Mouse (Mus musculus) intestine, embryonic 14.5 days (tissue): ENCODE results near the gene Rnf220. TPM values are rescaled to one million over a fixed set of nuclear protein-coding genes. Genes with fewer than 3 reads are reported as not detected.
A peak's percentile ranks its signal among the peaks of the same experiment; 100 is the strongest.

Source experiments
- ATAC-seq: fragments of 200-750 bp; cut with Nextera tagmentation; replicated peaks from 2 replicates; pipeline ENCODE4 v1.8.0; 2017; ENCODE audit warnings: low read depth, moderate number of reproducible peaks, moderate TSS enrichment, moderate library complexity; ENCODE audit not compliant: low FRiP score, low TSS enrichment
- DNase-seq: peaks from one replicate; pipeline ENCODE4 v3.0.0-alpha.2; 2018; ENCODE audit warnings: low spot score
- H3K27ac ChIP-seq: fragments of 300-500 bp; sonication (generic); 2 replicates; pipeline ENCODE4 v1.5.1; 2014; ENCODE audit warnings: low read depth, mild to moderate bottlenecking, control low read depth
- H3K27me3 ChIP-seq: fragments of 300-500 bp; sonication (generic); replicated peaks from 2 replicates; pipeline ENCODE4 v1.6.1; 2014; ENCODE audit warnings: low read length, control low read depth; ENCODE audit not compliant: control insufficient read depth, insufficient read depth
- H3K36me3 ChIP-seq: fragments of 300-500 bp; sonication (generic); 2 replicates; pipeline ENCODE4 v1.6.1; 2014; ENCODE audit warnings: low read length, control low read depth; ENCODE audit not compliant: control insufficient read depth, insufficient read depth
- H3K4me1 ChIP-seq: fragments of 300-500 bp; sonication (generic); replicated peaks from 2 replicates; pipeline ENCODE4 v1.6.1; 2014; ENCODE audit warnings: low read length, control low read depth, mixed read lengths; ENCODE audit not compliant: control insufficient read depth, insufficient read depth
- H3K4me2 ChIP-seq: fragments of 300-500 bp; sonication (generic); 2 replicates; pipeline ENCODE4 v1.6.1; 2014; ENCODE audit warnings: low read length
- H3K4me3 ChIP-seq: fragments of 300-500 bp; sonication (generic); 2 replicates; pipeline ENCODE4 v1.5.1; 2014; ENCODE audit warnings: low read depth, low read length, control low read depth, mixed read lengths
- H3K9ac ChIP-seq: fragments of 300-500 bp; sonication (generic); 2 replicates; pipeline ENCODE4 v1.6.1; 2014; ENCODE audit warnings: mild to moderate bottlenecking, low read length
- H3K9me3 ChIP-seq: fragments of 300-500 bp; sonication (generic); 2 replicates; pipeline ENCODE4 v1.6.1; 2016; ENCODE audit warnings: low read length, control low read depth; ENCODE audit not compliant: control insufficient read depth
- WGBS: fragments of 180-500 bp; shearing (Covaris S2); extraction: QIAGEN DNeasy Blood & Tissue Kit; methylation state at CpG from one replicate; pipeline ENCODE4 v1.1.7; 2014; 5-methylcytosine and 5-hydroxymethylcytosine counted together
- polyA plus RNA-seq: library from polyadenylated mRNA; unstranded; fragments of >200 nt; fragmentation: Nextera tagmentation; extraction: Ambion mirVana; gene quantifications from 2 replicates; pipeline ENCODE4 v1.2.1, GENCODE M21; 2014

The Rnf220 gene
- polyA plus RNA-seq, 1 experiment from 2014 or later, result 65.1 TPM

DNA sequence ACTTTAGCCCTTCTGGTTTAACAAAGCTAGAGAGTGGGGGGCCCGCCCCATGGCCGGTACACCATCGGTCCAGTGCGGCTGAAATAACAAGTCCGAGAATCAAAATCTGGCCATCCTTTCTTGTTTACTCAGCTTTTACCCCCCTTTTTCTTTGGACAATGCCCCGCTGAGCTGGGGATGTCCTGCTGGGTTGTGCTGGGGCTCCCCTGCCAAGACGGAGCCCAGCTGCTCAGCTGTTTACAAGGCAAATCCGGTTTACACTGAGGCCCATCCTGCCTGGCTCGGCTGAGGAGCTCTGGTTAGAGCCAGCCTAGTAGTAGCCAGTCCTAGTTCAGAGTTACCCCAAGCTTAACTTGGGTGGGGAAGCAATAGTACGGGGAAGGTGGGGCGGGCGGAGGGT is 154.1 kb downstream of the Rnf220 start:
- Histone ChIP-seq H3K9me3 (no peaks in the 10 kb centered on the region), H3K4me2 (no peak overlapping the region; the same call in 1 of the 2 replicates), H3K36me3 (no peaks in the 10 kb centered on the region), H3K4me3 (no peak overlapping the region), H3K4me1 (peaks cover 9% of the 10 kb centered on the region), H3K27me3 (0 out of 2 replicates have a peak, but pooled peaks cover 2% of the 10 kb centered on the region), H3K9ac (no peak overlapping the region), H3K27ac (peak overlapping the region; percentile 43; the same call in 1 of the 2 replicates)
- peak; percentile 77; the same call in 1 of the 2 replicates for ATAC-seq
- DNase-seq, result no peak
- WGBS, result 36% methylated on average over 12 of the region's 12 CpGs

- no peak overlapping the region for H3K27ac ChIP-seq
- no peaks in the 10 kb centered on the region for H3K9me3 ChIP-seq
- H3K27me3 ChIP-seq, result 0 out of 2 replicates have a peak, but pooled peaks cover 7% of the 10 kb centered on the region
- ATAC-seq (no peak), DNase-seq (no peak)
- H3K4me2 ChIP-seq, result no peak overlapping the region
- H3K9ac ChIP-seq, result no peak overlapping the region
- no peak overlapping the region for H3K4me3 ChIP-seq
- peaks cover 9% of the 10 kb centered on the region for H3K4me1 ChIP-seq
- 85% methylated on average over 5 of the region's 5 CpGs for WGBS
- H3K36me3 ChIP-seq, result no peaks in the 10 kb centered on the region
Observed at GRCm38 (mm10) chr4:117341282-117341681, 155.6 kb downstream of the Rnf220 start.

- no peak overlapping the region for H3K4me2 ChIP-seq
- no peak overlapping the region for H3K9ac ChIP-seq
- H3K4me3 ChIP-seq, result no peak overlapping the region
- H3K27ac ChIP-seq, result no peak overlapping the region
- H3K4me1 ChIP-seq, result peaks cover 9% of the 10 kb centered on the region; the same call in 1 of the 2 replicates
- DNase-seq, result no peak
- 0 out of 2 replicates have a peak, but pooled peaks cover 12% of the 10 kb centered on the region for H3K27me3 ChIP-seq
- no peak for ATAC-seq
- H3K36me3 ChIP-seq, result no peaks in the 10 kb centered on the region
- H3K9me3 ChIP-seq, result no peaks in the 10 kb centered on the region
Observed at GRCm38 (mm10) chr4:117339796-117340195, 157.1 kb downstream of the Rnf220 start.

DNA sequence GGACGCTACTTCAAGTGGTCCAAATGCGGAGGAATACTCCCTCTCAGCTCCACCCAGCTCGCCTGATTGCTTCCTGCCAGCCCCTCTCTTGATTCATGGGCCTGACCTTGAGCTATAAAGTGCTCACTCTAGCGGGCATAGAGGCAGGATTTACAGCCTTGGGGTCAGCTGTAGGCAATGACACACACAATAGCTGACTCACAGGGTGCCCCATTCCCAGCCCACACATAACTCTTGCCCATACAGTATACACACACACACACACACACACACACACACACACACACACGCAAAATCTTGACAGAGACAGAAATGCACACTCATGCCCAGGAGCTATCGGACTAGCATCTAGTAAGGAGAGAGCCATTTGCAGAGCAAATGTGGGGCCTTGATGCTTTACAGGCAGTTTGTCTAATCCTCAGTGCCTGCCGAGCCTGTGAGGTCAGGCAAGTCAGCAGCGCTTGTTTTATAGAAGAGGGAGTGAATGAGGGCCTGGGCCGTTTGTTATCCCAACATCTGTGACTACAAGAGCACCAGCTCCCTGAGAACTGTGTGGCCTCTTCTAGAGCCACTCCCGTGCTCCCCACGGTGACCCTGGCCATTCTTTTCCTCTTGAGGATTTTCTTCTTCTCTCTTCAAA is 165.9 kb downstream of the Rnf220 start:
- ATAC-seq, result peak; percentile 56
- Histone ChIP-seq H3K4me3 (no peak overlapping the region), H3K4me1 (0 out of 2 replicates have a peak, but pooled peaks cover 7% of the 10 kb centered on the region), H3K36me3 (no peaks in the 10 kb centered on the region), H3K4me2 (no peak overlapping the region), H3K27ac (no peak overlapping the region), H3K27me3 (peaks cover 15% of the 10 kb centered on the region; the same call in 1 of the 2 replicates), H3K9ac (no peak overlapping the region), H3K9me3 (no peaks in the 10 kb centered on the region)
- DNase-seq, result no peak
- WGBS, result 19% methylated on average over 11 of the region's 11 CpGs

DNA sequence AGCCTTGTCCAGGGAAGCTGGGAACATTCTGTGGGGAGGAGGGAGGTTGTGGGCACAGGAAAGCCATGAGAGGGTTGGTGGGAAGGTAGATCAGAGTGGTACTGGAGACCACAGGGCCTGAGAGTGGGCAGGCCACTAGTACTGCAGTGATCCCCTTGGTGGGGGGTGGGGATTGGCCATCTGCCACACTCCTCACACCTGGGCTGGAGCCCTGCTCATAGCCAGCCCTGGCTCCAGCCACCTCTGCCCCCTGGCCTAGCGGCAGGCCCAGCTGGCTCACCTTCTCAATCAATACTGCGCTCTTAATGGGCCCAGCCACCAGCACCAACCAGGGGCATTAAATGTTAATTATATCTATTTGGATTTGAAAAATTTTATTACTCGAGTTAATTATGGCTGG is 166.7 kb downstream of the Rnf220 start:
- no peaks in the 10 kb centered on the region for H3K9me3 ChIP-seq
- ATAC-seq (0 out of 2 replicates have a peak, but pooled peaks have one; percentile 29), DNase-seq (no peak)
- peaks cover 14% of the 10 kb centered on the region; the same call in 1 of the 2 replicates for H3K27me3 ChIP-seq
- no peak overlapping the region for H3K9ac ChIP-seq
- H3K4me1 ChIP-seq, result 0 out of 2 replicates have a peak, but pooled peaks cover 7% of the 10 kb centered on the region
- no peaks in the 10 kb centered on the region for H3K36me3 ChIP-seq
- H3K4me2 ChIP-seq, result no peak overlapping the region
- no peak overlapping the region for H3K4me3 ChIP-seq
- H3K27ac ChIP-seq, result no peak overlapping the region
- WGBS, result 46% methylated on average over 3 of the region's 3 CpGs

- Histone ChIP-seq H3K27me3 (peaks cover 19% of the 10 kb centered on the region), H3K27ac (no peak overlapping the region), H3K9ac (no peak overlapping the region), H3K4me1 (0 out of 2 replicates have a peak, but pooled peaks cover 7% of the 10 kb centered on the region), H3K9me3 (no peaks in the 10 kb centered on the region), H3K36me3 (no peaks in the 10 kb centered on the region), H3K4me2 (no peak overlapping the region), H3K4me3 (no peak overlapping the region)
- DNase-seq (no peak), ATAC-seq (no peak)
- 76% methylated on average over 3 of the region's 3 CpGs for WGBS
Observed at GRCm38 (mm10) chr4:117326915-117327314, 169.9 kb downstream of the Rnf220 start.

- no peak overlapping the region for H3K4me3 ChIP-seq
- H3K9ac ChIP-seq, result no peak overlapping the region
- no peaks in the 10 kb centered on the region for H3K9me3 ChIP-seq
- ATAC-seq (no peak), DNase-seq (no peak)
- no peak overlapping the region for H3K27ac ChIP-seq
- 83% methylated on average over 2 of the region's 2 CpGs for WGBS
- H3K27me3 ChIP-seq, result peaks cover 23% of the 10 kb centered on the region
- H3K4me1 ChIP-seq, result no peaks in the 10 kb centered on the region
- no peaks in the 10 kb centered on the region for H3K36me3 ChIP-seq
- no peak overlapping the region for H3K4me2 ChIP-seq
Observed at GRCm38 (mm10) chr4:117325076-117325475, 171.8 kb downstream of the Rnf220 start.

DNA sequence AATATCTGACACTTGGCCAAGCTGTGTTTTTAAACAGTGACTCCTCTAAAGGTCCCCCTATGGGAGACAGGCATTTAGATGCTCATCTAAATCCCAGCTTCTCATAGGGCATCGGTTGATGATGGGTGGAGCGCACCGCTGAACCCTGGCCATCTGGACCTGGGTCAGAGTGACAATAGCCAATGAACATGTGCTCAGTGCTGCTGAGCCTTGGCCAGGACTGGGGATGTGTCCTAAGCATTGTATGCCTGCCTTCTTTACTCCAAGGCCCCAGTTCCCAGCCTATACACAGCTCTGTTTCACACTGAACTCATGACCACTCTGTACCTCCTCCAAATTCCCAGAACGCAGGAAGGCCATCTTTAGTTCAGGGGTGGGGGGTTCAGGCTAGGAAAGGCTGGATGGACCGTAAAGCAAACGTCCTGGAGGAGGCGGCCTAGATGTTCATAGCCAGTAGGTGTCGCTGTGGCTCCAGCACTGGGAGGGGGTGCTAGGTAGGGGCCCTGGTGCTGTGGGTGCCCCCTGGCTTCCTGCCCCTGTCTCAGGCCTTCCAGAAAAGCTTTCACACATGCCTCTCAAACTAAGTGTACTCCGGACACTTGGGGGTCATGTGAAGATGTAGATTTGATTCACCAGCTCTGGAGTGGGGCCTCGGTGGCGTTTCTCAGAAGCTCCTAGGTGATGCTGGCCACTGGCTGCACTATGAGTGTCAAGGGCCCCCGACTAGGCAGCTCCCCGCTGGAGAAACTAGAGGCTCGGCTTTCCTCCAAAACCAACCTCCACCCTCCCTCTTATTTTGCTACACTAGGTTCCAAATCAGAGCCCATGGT is 173.1 kb downstream of the Rnf220 start:
- Histone ChIP-seq H3K9ac (no peak overlapping the region), H3K27ac (no peak overlapping the region), H3K27me3 (peaks cover 23% of the 10 kb centered on the region), H3K4me2 (no peak overlapping the region), H3K4me3 (no peak overlapping the region), H3K36me3 (no peaks in the 10 kb centered on the region), H3K4me1 (no peaks in the 10 kb centered on the region), H3K9me3 (no peaks in the 10 kb centered on the region)
- WGBS, result 22% methylated on average over 14 of the region's 14 CpGs
- peak; percentile 85 for DNase-seq
- ATAC-seq, result peak; percentile 52; the same call in 1 of the 2 replicates
